12 mouse cellular contexts compared by ENCODE assay signal in genomic region chr2:69683036-69683805, GRCm38 (mm10). TPM values are rescaled to one million over a fixed set of nuclear protein-coding genes. Genes with fewer than 3 reads are reported as not detected.
DNase-seq lines count a peak whose midpoint lies in the region; ATAC-seq lines count a peak whose summit lies in the region.
"Had no signal": no experiment of that assay in that cellular context is flagged by ENCODE, and none has a peak within 500 bp of the region (broad histone marks: within the 10 kb centered on the region; RNA-seq: fewer than 3 reads in every experiment).

No protein-coding gene starts in this region.

- no peak overlapping the region for H3K4me3 ChIP-seq in forebrain, embryonic 16.5 days (replicated peaks; ENCODE audit: low read length)
- no peak overlapping the region for H3K4me3 ChIP-seq in midbrain, embryonic 13.5 days (replicated peaks)
- no peak overlapping the region for H3K4me3 ChIP-seq in liver, embryonic 12.5 days

- no peaks in the 10 kb centered on the region for H3K4me1 ChIP-seq in forebrain, embryonic 16.5 days (replicated peaks; ENCODE audit: control insufficient read depth, insufficient read depth, low read length)
- peaks cover 12% of the 10 kb centered on the region for H3K4me1 ChIP-seq in midbrain, embryonic 13.5 days (replicated peaks)
- H3K4me1 ChIP-seq in liver, embryonic 12.5 days, result no peaks in the 10 kb centered on the region

- no peaks in the 10 kb centered on the region for H3K9me3 ChIP-seq in forebrain, embryonic 16.5 days (ENCODE audit: control insufficient read depth, low read length)
- H3K9me3 ChIP-seq in midbrain, embryonic 13.5 days, result no peaks in the 10 kb centered on the region
- H3K9me3 ChIP-seq in liver, embryonic 12.5 days (replicated peaks), result no peaks in the 10 kb centered on the region

- H3K9ac ChIP-seq in forebrain, embryonic 16.5 days (replicated peaks; ENCODE audit: low read depth, low read length), result no peak overlapping the region
- H3K9ac ChIP-seq in midbrain, embryonic 13.5 days (replicated peaks), result no peak overlapping the region
- no peak overlapping the region for H3K9ac ChIP-seq in liver, embryonic 12.5 days

- no peaks in the 10 kb centered on the region for H3K27me3 ChIP-seq in forebrain, embryonic 16.5 days (replicated peaks; ENCODE audit: control insufficient read depth, insufficient read depth, low read length)
- H3K27me3 ChIP-seq in midbrain, embryonic 13.5 days, result peaks cover 14% of the 10 kb centered on the region; the same call in 1 of the 2 replicates
- H3K27me3 ChIP-seq in liver, embryonic 12.5 days (replicated peaks), result no peaks in the 10 kb centered on the region

- peak; percentile 62 for ATAC-seq in forebrain, embryonic 16.5 days
- ATAC-seq in midbrain, embryonic 13.5 days, result 0 out of 2 replicates have a peak, but pooled peaks have one; percentile 65
- no peak for ATAC-seq in liver, embryonic 12.5 days
- ATAC-seq: intestine, postnatal 0 days had no signal

- H3K36me3 ChIP-seq in forebrain, embryonic 16.5 days (ENCODE audit: control insufficient read depth, insufficient read depth), result no peaks in the 10 kb centered on the region
- H3K36me3 ChIP-seq in midbrain, embryonic 13.5 days, result peaks cover 27% of the 10 kb centered on the region
- H3K36me3 ChIP-seq in liver, embryonic 12.5 days, result peaks cover 14% of the 10 kb centered on the region; the same call in 1 of the 2 replicates

- peak; percentile 14 for DNase-seq in right cerebral cortex, adult 18-20 months
- DNase-seq in right cerebral cortex, postnatal 14 days, result no peak
- DNase-seq in telencephalon, adult 2 months (ENCODE audit: low read depth, low spot score), result peak; percentile 22
- no peak for DNase-seq in spleen, postnatal 10 days (ENCODE audit: low spot score in 2 of 2)
- no peak for DNase-seq in yolk sac, embryonic 10.5 days (ENCODE audit: low spot score)
- DNase-seq: adrenal gland, postnatal 36 days; thymus, postnatal 36 days had no signal

- 15% methylated on average over 13 of the region's 13 CpGs for WGBS in forebrain, embryonic 16.5 days
- 10% methylated on average over 13 of the region's 13 CpGs for WGBS in midbrain, embryonic 13.5 days
- WGBS in liver, embryonic 12.5 days (ENCODE audit: insufficient replicate concordance), result 81% methylated on average over 13 of the region's 13 CpGs

- no peak overlapping the region for H3K27ac ChIP-seq in forebrain, embryonic 16.5 days (ENCODE audit: low read length)
- H3K27ac ChIP-seq in midbrain, embryonic 13.5 days, result no peak overlapping the region
- H3K27ac ChIP-seq in liver, embryonic 12.5 days, result no peak overlapping the region

- peak overlapping the region; percentile 22; the same call in 1 of the 2 replicates for H3K4me2 ChIP-seq in forebrain, embryonic 16.5 days (ENCODE audit: low read length)
- H3K4me2 ChIP-seq in midbrain, embryonic 13.5 days (replicated peaks), result peak overlapping the region; percentile 33
- no peak overlapping the region for H3K4me2 ChIP-seq in liver, embryonic 12.5 days

RNA-seq across cellular contexts. Expression of gene Klhl41, which starts 13.3 kb away (rescaled TPM):
- 0.12 TPM in 1 of 2 replicates, not detected in the other for polyA plus RNA-seq in forebrain, embryonic 16.5 days (2015; fragmentation: Nextera tagmentation; extraction: Ambion mirVana)
- polyA plus RNA-seq in midbrain, embryonic 13.5 days (2015; fragmentation: Nextera tagmentation; extraction: Ambion mirVana), result 0.13 and 0.18 TPM in 2 replicates
- polyA plus RNA-seq in liver, embryonic 12.5 days (2016; fragmentation: Nextera tagmentation; extraction: Ambion mirVana), result 0.13 and 0.39 TPM in 2 replicates
- polyA plus RNA-seq: spleen, adult 2 months had no signal

RNA-seq across cellular contexts. Expression of gene Fastkd1, which starts 30.1 kb away (rescaled TPM):
- polyA plus RNA-seq in forebrain, embryonic 16.5 days (2015; fragmentation: Nextera tagmentation; extraction: Ambion mirVana), result 16.7 and 18.5 TPM in 2 replicates
- polyA plus RNA-seq in midbrain, embryonic 13.5 days (2015; fragmentation: Nextera tagmentation; extraction: Ambion mirVana), result 13.2 and 14.8 TPM in 2 replicates
- polyA plus RNA-seq in liver, embryonic 12.5 days (2016; fragmentation: Nextera tagmentation; extraction: Ambion mirVana), result 7.9 and 8.4 TPM in 2 replicates

RNA-seq across cellular contexts. Expression of gene Bbs5, which starts 36.2 kb away (rescaled TPM):
- polyA plus RNA-seq in forebrain, embryonic 16.5 days (2015; fragmentation: Nextera tagmentation; extraction: Ambion mirVana), result 19.6 and 22.7 TPM in 2 replicates
- 24.3 and 24.8 TPM in 2 replicates for polyA plus RNA-seq in midbrain, embryonic 13.5 days (2015; fragmentation: Nextera tagmentation; extraction: Ambion mirVana)
- polyA plus RNA-seq in liver, embryonic 12.5 days (2016; fragmentation: Nextera tagmentation; extraction: Ambion mirVana), result 4.9 and 6.8 TPM in 2 replicates

RNA-seq across cellular contexts. Expression of gene Ppig, which starts 39.1 kb away (rescaled TPM):
- 127 TPM in 2 replicates for polyA plus RNA-seq in forebrain, embryonic 16.5 days (2015; fragmentation: Nextera tagmentation; extraction: Ambion mirVana)
- polyA plus RNA-seq in midbrain, embryonic 13.5 days (2015; fragmentation: Nextera tagmentation; extraction: Ambion mirVana), result 137 and 142 TPM in 2 replicates
- 104 and 109 TPM in 2 replicates for polyA plus RNA-seq in liver, embryonic 12.5 days (2016; fragmentation: Nextera tagmentation; extraction: Ambion mirVana)

Comparison
In these comparisons a context has a peak if more than half of its experiments do, and no peak if none do; other contexts are left out.
1. DNase-seq: peak in right cerebral cortex, adult 18-20 months (single experiment) and telencephalon, adult 2 months (single experiment); none in right cerebral cortex, postnatal 14 days (single experiment), spleen, postnatal 10 days (0 of 2) and yolk sac, embryonic 10.5 days (single experiment).